Mouse (Mus musculus): ENCODE measurements around the gene Saxo1.

DNA sequence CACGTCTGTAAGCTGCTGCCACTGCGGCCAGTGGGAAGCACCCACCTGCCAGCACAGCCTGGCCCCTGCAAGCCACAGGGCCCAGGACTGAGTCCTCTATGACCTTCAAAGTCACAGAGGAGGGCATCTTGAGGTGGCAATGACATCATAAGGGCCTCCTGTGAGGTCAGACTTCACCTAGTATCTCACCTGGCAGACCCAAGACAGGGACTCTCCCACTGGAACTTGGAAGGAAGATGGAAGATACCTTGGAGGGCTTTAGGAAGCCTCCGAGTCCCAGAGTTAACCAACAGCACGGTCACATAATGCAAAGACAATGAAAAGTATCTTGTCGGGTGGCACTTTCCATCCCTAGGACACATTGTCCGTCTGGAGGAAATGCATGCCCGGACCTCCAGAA lies at the start of gene Saxo1:
- TF ChIP-seq CTCF (IDR thresholded peaks at IDR 0.05; ENCODE audit: low read depth, low read length): no peak
- TF ChIP-seq GATA1 (IDR thresholded peaks at IDR 0.05; ENCODE audit: borderline replicate concordance, low read length): no peak
- no peak for TF ChIP-seq POLR2AphosphoS5 (IDR thresholded peaks at IDR 0.05; ENCODE audit: insufficient replicate concordance, low read depth, low read length)
- no peak for TF ChIP-seq GATA2 (IDR thresholded peaks at IDR 0.05; ENCODE audit: borderline replicate concordance, low read depth, low read length)
- TF ChIP-seq TAL1 (conservative IDR thresholded peaks at IDR 0.05; ENCODE audit: low read depth, low read length): no peak

Measured in G1E (cell line).